Mouse (Mus musculus) adipocyte (in vitro differentiated cells): ENCODE results near the gene Gga3.

Experiments
- DNase-seq: peaks from one replicate; pipeline ENCODE4 v3.0.0-alpha.2; 2016; ENCODE audit warnings: low spot score

Gene Gga3

GRCm38 (mm10) chr11:115630532-115631504 is 27.0 kb upstream of the Gga3 start:
- DNase-seq: peak; percentile 52

GRCm38 (mm10) chr11:115629734-115630531 is 26.1 kb upstream of the Gga3 start:
- DNase-seq: no peak

DNA sequence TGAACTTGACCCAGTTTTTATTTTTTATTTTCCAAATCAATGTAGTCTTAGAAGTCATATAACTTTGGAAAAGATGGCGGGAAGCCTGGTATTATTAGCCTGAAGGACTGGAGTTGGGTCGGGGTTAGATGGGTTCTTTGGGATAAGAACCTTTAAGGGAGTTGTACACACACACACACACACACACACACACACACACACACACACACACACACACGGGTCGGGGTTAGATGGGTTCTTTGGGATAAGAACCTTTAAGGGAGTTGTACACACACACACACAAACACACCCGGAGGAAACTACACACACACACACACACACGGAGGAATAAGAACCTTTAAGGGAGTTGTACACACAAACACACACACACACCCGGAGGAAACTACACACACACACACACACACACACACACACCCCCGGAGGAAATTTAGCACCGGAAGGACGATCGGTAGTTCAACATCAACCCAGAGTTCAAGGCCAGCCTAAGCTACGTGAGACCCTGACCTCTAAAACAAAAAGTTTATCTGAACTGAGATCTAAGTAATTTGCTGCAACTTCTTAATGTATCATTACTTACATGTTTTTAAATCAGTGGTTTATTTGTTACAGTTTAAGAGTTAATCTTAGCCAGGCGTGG is 24.7 kb upstream of the Gga3 start:
- no peak for DNase-seq

DNA sequence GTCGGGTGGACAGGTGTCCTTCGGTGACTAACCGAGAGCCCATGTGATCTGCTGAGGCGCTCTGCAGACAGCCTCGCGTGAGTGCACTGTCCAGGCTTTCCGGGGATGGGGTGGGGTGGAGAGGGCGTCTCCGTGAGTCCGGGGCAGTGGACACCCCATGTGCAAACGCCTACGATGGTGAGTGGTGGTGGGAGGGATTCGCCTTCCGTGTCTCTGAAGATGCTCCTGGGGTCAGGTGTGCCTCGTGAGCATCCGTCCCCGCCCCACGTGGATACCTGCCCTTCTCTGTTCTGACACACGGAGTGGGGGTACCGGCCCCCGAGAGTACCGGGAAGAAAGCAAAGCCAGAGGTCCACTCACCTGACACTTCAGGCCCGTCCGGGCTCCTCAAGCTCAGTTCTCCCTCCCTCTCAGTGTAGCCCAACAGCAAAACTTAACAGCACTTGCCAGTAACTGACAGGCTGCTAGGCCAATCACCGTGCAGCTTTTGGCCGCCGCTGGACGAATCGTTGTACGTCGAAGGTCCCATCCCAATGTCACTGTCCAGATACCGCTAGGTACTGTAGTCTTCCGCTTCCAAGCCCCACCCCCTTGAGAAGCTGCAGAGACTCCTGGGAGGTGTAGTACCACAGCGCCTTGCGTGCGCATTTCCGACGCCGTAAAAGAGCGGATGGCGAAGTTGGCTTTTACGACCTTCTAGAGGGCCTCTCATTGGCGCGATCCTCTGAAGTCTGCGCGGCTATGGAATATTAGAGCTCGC is 24.0 kb upstream of the Gga3 start, which contains the start of gene Slc25a19:
Gene Slc25a19 (minus strand): TSS at position 591 of the 760 bp plus-strand sequence.
- peak; percentile 100 for DNase-seq

- DNase-seq: no peak
These were observed 23.2 kb upstream of the Gga3 start for GRCm38 (mm10) chr11:115626824-115627616.

- peak; percentile 78 for DNase-seq
These were observed 22.0 kb upstream of the Gga3 start for GRCm38 (mm10) chr11:115625877-115626276.

DNA sequence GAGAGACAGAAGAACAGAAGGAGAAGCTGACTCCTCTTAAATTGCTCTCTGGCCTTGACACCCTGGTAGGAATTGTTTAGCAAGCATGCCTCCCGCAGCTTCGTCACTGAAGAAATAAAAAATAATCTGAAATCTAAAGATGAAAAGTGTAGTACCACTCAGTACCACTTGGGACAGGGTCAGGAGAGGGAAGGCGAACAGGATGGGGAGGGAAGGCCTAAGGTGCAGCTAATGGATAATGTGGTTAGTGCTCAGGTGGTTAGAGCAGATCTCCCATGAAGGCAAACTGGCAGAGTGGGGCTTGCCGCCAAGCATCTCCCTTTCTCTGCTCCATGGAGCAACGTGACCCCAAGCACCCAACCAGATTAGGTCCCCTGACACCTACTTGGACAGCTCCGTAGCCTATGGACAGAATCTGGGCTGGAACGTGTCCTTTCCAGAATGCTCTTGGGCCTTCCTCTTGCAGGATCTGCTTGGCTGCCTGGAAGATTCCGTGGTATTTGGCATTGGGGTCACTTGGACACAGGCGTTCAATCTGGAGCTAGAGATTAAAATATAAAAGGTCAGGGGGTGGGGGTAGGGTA is 19.7 kb upstream of the Gga3 start:
- DNase-seq: peak; percentile 60

DNA sequence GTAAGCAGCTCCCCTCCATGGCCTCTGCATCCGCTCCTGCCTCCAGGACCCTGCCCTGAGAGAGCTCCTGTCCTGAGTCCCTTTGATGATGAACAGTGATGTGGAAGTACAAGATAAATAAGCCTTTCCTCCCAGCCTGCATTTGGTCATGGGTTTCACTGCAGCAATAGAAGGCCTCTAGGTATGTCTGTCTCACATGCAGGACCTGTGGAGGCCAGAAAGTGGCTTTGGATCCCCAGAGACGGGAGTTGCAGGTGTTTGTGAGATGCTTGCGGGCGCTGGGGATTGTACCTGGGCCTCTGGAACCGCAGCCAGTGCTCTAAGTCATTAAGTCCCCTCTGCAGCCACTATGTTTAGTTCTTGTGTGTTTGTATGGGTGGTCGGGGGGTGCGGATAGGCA is 16.1 kb upstream of the Gga3 start:
- DNase-seq: no peak

DNA sequence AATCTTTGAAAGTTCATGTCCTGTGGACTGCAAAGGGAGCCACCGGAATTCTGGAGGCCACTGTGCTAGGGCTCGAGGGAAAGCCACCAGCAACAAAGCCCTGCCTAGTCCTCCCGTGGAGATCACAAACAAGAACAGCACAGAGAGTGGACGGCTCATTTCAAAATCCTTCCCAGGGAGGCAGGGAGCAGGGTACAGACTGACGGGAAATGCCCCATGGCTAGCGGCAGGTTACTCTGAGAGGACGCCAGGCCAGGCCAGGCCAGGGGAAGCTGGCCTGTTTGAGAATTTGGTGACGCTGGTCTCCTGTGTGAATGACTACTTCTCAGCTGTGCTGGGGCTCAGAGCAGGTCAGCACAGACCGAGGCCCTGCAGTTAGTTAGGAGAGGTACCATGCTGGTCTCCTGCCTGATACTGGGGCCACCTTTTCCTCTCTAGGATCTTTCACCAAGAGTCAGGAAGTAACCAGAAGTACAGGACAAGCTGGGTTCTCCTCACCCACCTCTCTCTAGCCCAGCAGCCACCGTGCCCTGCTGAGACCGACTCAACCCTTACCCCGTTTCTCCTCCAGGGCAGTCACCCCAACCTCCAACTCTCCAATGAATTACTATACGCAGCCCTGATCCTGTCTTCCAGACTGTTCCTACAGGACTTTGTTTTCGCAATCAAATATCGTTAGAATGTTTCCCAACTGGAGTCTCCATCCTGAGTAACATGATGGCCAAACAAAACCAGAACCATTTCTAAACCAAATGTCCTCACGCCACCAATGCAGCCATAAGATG is 15.1 kb upstream of the Gga3 start:
- DNase-seq: peak; percentile 48

- DNase-seq: peak; percentile 47
These were observed 14.2 kb upstream of the Gga3 start for GRCm38 (mm10) chr11:115618001-115618400.

DNA sequence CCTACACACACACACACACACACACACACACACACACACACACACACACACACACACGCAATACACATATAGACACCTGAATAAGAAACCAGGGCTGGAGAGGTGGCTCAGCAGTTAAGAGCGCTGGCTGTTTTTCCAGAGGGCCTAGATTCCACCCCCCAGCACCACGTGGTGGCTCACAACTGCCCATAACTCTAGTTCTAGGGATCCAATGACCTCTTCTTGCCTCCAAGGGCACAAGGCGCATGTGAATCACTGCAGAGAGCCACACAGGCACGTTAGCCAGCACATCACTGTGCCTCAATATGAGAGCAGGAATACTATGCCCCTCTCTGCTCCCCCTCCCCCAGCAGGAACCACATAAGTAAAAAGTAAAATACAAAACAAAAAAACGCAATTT is 13.0 kb upstream of the Gga3 start:
- DNase-seq: no peak

DNA sequence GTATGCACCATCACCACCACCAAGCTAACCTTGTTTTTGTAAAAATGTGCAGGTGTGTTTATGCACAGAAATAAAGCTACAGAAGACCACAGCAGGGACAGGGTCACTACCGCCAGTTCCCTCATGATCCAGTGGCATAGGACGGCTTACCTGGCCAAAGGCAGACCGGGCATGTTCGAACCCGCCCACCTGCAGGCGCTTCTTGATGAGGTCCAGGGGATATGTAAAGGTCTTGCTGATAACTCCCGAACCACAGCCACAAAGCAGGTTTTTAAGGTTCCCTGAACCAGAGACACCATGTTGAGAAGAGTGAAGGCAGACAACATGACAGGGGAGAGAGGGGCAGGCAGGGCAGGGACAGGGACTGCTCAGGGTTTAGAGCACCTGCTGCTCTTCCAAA is 12.5 kb upstream of the Gga3 start:
- DNase-seq: no peak

DNA sequence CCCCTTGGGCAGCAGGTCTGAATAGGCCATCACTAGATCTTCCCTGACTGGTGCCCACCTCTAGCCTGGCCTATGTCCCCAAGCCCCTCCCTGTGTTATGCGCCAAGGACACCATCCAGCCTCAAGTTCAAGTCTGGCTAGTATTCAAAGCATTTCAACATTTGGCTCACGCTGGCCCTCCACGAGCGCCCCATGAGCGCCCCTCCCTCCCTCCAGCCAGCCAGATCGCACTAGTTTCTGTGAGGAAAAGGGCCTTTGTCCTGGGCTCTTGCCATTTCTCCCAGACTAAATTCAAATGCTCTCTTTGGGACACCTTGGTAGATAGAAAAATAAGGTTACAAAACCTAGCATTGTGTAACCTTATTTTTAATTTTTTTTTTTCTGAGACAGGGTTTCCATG is 12.0 kb upstream of the Gga3 start:
- peak; percentile 89 for DNase-seq

GRCm38 (mm10) chr11:115615108-115615825 is 11.4 kb upstream of the Gga3 start:
- no peak for DNase-seq

DNA sequence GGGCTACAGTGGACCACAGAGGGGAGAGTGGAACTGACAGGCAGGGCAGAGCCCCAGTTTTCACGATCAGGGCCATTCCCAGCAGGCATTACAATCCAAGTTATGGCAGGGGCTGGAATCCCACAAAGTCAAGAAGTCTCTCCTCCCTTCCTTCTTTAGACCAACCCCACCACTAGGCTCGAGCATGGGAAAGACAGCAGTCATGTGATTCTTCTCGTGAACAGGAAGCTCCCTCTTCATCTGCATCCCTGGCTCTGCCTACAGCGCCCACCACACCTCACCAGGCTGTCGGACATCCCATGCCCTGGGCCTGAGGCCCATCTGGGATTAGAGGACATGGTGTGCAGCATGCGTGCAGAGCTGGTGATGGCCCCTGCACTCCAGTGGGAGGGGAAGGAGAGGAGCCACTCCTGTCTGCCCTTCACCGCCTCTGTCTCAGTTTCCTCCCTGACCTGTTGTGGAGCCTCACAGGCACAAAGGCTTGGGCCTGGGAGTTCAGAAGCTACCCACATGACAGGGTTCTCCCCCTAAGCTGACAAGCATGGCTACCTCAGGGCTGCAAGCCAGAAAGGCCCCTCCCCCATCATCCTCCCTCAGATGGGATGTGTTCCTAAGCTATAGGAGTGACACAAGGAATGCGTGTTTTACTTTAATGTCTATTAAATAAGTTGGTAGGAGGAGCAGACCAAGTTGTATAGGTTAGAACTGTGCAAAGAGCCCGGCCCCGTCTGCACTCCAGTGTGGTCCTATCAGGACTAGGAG is 10.7 kb upstream of the Gga3 start:
- DNase-seq: no peak

GRCm38 (mm10) chr11:115613138-115613945 is 9.5 kb upstream of the Gga3 start:
- DNase-seq: no peak

DNA sequence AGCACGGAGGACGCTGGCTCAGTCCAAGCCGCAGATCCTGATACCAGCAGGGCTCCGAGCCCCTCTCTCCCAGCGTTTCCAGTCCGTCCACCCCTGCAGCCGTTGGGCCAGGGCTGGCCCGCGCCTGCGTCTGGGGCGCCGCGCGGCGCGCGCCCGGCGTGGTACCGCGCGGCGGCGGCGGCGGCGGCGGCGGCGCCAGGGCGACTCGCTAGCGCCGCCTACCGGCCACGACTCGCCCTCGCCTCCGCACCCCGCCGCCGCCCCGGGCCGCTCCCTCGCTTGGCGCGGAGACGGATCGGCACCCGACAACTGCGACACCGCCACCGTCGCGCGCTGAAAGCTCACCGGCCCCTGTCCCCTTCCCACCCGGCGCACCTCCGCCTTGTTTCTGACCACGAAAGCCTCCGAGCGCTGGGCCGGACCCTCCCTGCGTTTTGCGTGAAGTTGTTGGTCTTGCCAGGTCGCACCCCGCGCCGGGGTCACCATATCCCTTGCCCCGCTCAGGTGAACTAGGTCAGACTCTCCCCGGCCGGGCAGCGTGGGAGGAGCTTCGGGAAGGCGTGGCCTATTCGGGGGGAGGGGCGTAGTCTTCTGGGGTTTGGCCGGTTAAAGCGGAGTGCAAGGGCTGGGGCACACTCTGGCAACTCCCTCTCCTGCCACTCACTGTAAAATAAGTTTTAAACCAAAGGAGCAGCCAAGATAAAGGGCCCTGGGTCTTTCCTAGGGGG is 8.7 kb upstream of the Gga3 start, which contains the start of gene Mif4gd:
Gene Mif4gd (minus strand): TSS at position 560 of the 728 bp plus-strand sequence.
- peak; percentile 92 for DNase-seq
